Mouse (Mus musculus) frontal cortex, adult (tissue): ENCODE measurements around the gene Atxn7l1.
"Not testable (repeated sequence)": the region's sequence is repeated elsewhere in the genome, so short reads cannot be mapped to it uniquely, and the experiment has no call there.

Experiments
- ATAC-seq: cut with Nextera tagmentation; 2 replicates; pipeline ENCODE4 v1.9.2; 2017; ENCODE audit warnings: mild to moderate bottlenecking, moderate library complexity, mixed read lengths; ENCODE audit not compliant: low TSS enrichment

Gene Atxn7l1

DNA sequence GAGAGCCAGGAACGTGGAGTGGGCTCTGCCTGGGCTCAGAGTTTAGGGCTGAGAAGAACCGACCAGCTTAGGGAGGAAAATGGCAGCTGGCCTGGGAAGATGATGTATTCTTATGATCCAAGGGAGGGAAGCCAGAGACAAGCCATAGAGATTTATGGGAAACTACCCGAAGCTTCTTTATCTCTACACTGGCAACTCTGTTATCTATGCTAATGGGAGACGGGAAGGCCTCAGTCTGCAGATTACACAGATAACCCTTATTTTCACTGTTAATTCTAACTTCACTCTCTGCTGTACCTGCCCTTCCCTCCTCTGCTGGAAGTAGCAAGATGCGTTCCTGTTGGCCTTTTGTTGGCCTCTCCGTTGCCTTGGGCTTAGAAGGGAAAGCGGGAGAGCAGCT, 5.6 kb downstream of the Atxn7l1 start:
- no peak for ATAC-seq

DNA sequence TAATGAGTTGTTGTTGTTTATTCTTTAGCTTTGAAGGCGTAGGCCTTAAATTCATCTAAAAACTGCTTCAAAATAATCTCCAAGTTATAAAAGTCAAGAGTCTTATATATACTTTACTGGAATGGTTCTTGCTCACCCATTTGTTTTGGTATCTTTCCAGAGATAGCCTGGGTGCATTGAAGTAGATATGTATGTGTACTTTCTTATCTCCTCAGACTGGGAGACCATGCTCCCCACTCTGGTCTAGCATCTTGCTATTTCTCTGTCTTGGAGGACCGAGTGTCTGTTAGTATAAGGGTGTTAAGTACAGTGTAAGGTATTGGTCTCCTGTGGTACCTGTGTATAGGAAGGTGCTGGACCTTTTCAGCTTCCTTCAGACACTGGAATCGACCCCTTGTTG, 6.4 kb downstream of the Atxn7l1 start:
- ATAC-seq = no peak

DNA sequence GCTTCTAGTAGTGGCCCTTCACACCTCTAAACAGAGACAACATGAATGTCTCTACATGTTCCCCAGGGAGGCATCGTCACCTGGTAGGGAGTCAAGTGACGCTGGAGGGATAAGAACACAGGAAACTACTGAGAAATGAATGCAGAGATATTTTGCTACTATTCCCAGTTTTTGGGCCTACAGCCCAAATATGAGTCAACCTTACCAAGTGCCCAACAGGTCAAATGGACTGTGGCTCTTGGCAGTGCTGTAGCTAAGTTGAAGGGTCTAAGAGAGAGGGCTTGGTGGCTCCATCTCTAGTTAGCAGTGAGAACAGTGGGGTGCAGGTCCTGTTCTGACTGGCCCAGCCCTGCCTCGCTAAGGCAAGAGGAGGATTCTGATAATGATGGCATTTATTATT, 7.2 kb downstream of the Atxn7l1 start:
- no peak for ATAC-seq

DNA sequence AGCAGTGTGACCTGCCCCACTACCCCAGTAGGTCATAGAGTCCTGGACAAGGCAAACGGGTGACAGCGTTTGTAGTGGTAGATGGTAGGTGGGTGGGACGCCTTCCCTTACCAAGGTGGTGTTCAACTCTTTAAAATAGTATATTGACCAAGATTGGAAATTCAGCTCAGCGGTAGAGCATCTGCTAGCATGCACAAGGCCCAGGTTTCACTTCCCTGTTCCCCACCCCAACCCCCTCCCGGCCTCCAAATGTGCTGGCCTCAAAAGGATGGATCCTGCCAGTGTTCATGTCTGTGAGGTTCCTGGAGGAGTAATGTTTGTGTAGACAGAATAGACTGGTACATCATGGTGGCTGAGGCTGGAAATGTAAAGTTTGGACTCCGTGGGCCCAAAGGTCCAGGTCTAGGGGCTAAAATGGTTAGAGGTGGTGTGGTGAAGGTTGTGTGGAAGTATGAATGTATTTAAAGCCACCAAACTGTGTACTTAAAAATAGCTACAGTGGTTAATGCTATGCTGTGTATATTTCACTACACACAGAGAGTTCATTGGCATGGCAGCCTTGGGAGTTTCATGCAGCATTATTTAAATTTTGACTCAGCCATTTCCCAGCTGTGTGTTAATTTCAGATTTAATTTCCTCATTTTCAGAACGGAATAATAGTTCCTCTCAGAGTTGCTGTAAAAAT, 9.0 kb downstream of the Atxn7l1 start:
- ATAC-seq = no peak

DNA sequence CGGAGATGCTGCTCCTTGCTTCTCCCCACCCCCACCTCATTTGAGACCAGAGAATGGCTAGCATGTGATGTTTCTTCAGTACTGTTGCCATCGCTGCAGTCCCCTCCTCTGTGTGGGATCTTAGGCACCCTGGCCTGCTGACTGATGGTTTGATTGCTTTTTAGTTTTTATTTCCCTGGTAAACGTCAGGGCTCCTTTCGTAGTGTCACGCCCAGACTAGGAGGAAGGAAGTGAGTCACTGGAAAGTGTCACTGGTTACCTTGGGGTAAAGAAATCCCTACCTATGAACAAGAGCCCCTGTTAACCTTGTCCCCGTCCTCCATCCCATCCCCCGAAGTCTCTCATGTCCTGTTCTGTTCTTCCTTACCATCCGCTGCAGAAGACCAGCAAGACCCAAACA, 10.8 kb downstream of the Atxn7l1 start:
- ATAC-seq = no peak

DNA sequence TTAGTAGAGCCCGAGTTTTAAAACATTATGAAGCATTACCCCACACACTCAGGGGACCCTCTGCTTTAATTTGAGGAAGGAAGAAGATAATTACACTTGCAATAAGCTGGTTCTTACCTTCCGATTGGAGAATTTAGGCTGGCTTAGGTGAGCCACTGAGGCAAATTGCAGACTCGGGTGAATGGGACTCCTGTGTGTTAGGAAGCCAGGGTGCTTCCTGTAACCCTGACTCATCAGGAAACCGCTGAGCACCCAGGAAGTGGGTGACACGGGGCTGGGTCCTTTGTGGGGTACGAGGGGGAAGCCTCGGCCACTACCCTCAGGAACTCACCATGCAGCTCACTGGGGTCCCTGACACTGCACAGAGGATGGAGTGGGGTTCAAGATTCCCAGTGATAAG, 12.9 kb downstream of the Atxn7l1 start:
- ATAC-seq = no peak

DNA sequence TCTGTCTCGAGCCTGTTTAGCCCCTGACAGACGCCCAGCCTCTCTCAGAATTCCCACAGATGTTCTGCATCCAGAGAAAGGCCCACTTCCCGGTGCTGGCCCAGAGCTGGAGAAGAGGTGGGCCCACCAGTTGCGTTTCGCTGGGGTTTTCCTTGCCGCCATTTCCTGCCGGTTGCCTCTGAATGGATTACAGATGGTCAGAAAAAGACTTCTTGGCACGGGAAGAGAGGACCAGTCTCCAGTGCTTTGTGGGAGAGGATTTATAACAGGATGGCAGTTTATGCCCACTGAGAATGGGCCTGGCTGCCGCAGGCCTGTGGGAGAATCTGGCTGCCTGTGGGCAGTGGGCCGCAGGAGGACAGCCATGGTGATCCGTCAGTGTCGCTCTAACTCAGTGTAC, 15.0 kb downstream of the Atxn7l1 start:
- ATAC-seq = peak; percentile 62

DNA sequence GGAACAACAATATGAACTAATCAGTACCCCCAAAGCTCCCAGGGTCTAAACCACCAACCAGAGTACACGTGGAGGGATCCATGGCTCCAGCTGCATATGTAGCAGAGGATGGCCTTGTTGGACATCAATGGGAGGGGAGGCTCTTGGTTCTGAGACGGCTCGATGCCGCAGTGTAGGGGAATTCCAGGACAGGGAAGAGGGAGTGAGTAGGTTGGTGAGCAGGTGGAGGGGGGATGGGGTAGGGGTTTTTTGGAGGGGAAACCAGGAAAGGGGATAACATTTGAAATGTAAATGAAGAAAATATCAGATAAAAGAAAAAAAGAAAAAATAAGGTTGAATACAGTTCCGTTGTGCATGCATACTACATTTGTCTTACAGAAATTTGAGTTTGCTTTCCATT, 16.5 kb downstream of the Atxn7l1 start:
- ATAC-seq = not testable (repeated sequence)

DNA sequence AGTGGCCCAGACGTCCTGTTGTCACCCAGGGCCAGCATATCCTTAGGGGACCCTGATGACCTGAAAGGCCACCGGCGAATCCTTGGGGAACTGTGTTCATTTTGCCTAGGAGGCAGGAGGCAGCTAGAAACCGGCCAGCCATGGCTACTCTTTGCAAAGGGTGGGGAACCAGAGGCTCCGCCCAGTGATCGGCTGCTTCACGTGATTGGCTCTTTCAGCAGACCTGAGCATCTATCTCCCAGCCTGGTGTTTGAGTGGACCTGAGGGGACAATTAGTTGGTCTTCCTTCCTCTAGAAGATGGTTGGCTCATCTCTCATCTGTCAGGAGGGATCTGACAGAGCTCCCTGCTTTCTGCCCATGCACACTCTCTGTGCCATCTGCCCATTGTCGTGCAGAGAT, 19.2 kb downstream of the Atxn7l1 start:
- ATAC-seq = no peak

DNA sequence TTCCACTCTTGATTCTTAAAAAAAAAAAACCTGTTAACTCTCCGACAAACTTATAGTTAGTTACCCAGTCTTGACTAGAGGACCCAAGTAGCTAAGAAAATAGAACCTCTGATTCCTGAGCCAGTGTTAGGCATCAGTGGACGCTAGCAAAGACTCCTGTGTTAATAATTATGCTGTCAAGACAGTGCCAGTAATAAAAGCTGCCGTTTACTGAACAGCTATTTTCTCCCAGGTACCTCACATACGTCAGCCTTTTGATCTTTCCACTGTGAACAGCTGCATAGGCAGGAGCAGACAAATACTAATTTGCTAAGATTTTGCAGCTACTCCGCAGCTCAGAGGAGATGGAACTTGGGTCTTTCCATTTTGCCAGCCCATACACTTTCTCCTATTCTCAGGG, 20.1 kb downstream of the Atxn7l1 start:
- ATAC-seq = no peak

DNA sequence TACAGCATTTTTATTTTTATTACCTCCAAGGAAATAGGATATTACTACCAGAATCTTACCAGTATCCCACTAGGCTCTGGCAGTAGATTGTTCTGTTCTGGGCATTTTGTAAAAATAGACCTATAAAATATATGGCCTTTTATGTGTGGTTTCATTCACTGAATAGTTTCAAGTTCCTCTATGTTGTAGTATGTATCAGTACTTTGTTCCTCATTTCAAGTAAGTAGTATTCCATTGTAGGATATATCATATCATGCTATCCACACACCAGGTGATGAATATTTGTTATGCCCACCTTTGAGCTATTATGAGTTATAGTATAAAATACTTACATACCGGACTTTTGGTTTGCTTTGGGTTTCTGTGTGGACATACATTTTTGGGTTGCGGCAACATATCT, 21.0 kb downstream of the Atxn7l1 start:
- ATAC-seq = no peak

DNA sequence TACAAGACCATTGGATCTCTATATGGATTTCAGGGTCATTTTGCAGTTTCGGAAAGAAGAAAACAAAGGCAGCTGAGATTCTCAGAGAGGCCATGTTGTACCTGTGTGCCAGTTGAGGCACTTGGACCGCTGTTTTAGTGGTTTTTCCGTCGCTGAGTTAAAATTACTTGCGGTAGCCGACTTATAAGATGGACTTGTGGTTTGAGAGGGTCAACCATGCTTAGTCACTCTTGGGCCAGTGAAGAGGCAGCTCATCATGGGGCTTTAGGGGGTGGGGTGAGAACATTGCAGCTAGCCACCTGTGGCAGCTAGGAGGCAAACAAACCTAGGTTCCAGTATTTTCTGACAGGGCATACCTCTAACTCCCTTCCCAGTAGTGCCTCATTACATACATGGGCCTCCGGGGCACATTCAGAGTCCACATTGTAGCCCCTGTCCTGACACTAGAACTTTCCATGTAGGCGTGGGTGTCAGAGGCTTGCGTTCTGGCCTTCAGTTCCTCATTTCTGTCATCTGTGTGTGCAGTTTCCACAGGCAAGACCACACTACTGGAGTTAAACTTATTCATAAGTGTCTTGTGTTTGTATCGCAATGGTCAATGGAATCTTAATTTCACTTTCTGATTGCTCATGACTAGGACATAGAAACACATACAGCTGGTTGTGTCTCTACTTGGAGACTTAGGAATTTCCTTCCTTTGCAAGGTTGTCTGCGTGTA, 22.4 kb downstream of the Atxn7l1 start:
- no peak for ATAC-seq

DNA sequence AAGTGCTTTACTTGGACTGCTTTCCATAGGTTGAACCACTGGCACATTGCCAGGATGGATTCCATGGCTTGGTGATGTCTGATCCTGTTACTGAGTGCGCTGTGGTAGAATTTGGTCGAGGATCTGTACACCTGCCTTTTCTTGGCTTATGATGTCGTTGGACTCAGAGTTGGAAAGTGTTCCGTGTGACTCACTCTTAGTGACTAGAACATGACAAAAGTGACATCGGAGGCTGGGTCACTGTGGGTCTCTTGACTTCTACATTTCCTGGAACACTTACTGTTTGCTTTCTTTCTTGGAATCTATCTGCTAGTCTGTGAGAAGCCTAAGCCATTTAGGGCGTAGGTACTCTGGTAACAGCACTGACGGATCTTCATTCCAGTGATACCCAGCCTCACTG, 23.3 kb downstream of the Atxn7l1 start:
- no peak for ATAC-seq

DNA sequence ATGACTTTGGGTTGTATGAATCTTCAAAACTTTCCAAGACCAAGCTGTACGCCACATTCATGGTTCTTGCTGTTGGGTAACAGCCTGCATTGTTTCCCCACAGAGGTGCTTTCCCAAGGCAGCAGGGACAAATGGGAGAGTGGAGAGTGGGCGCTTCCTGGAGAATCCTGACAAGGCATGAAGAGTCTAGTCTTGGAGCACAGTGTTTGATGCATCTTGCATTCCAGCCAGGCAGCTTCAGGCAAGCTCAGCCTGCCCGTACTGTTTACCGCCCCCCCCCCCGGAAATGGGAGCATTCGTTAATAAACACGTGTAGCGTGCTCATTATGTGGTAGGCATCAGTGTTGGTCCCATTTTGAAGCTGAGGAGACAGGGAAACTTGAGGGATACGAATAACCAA, 25.4 kb downstream of the Atxn7l1 start:
- peak; percentile 53; the same call in 1 of the 2 replicates for ATAC-seq

DNA sequence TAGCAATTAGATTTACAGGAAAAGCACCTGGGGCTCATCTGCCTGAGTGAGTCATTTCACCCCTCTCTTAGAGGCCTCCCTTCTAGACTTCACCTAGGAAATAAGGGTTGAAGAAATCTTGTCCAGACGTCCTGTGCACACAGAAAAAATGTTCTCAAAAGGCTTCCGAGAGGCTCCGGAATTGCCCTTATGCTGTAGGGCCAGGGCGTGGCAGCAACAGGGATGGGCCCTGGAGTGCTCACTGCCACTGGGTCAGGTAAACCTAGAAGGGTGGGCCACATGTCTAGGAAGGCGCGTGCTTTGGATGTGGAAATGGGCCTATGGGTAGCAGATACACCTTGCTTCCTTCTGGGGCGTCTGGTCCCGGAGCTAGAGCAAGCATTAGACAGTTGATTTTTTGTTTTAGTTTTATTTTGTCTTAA, 26.2 kb downstream of the Atxn7l1 start:
- no peak for ATAC-seq

DNA sequence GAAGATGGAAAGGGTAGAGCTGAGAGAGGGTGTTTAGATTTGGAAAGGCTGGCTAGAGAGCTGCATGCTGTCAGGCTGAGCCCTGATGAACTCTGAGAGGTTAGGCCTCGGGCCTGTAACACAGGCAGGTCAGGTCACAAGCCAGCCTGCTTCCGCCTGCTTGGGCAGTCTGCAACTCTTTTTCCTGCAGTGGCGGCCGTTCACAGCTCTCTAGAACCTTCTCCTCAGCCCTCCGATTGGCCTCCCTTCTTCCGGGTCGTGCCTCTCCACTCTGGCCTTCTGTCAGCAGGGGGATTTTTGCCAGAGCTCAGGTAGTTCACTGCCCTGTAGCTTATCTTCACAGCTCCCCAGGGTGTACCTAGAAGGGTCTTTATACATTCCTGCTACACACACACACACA, 26.7 kb downstream of the Atxn7l1 start:
- ATAC-seq = no peak

DNA sequence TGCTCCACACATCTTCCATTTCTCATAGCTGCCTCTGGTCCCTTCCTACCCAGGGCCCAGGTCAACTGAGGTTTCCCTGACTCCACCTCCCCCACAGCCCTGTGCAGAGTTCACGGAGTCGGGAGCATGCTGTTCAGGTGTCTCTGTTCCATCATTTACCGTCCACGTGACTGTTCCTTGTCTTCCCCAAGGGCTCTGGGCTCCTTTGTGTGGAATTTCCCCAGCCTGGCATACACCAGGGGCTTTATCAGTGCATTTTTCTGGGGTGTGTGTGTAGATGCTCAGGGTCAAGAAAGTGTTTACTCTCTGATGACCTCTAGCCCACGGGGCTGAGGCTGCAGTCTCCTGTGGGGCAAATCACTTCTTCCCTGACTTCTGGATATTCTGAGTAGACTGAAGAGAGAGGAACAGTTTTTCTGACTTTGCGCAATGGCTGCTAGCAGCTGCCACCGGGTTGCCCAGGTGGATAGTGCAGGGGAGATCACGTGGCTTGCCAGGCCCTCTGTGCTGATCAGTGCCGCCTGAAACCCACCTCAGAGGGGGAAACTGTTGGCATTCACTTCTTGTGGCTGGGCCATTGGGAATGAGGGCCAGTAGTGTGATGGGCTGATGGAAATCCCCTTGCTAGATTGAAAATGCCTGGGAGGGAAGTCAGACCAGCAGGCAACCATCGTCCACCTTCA, 27.3 kb downstream of the Atxn7l1 start:
- no peak for ATAC-seq

DNA sequence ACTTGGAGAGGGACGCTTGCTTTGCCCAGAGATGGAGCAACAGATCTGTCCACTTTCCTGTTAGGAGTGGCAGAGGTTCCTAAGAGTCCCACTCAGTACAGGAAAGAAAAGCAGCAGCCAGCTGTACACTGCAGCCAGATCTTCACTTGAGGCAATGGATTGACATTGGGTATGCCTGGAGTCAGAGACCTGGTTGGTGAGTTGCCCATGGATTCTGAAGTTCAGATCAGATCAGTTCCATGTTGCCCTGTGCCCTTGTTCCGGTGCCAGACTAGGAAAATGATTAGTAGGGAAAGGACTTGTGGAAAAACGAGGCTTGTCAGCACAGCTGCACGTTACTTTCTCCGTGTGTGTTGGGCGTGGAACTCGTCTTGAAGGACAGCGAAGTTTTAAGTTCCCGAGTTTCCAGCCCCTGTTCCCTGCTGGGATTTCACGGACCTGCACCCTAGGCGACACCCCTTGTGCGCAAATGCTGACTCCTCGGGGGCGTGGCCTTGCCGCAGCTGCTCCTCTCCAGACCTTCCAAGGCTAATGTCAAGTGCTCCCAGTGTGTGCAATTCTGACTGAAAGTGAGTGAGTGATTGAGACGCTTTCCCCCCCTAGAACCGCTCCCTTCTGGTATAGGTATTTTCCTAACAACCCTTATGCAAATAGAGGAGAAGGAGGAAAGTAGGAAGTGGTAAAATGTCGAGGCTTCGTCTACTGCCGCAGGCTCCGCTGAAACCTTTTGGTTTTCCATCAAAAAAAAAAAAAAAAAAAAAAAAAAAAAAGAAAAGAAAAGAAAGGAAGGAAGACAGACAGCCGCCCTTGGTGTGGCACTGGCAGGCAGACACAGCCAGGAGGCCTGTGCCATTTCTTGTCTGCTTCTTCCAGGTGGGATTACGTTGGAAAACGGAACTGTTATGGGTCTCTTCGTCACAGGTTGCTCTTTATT, 28.4 kb downstream of the Atxn7l1 start:
- ATAC-seq = peak; percentile 20; the same call in 1 of the 2 replicates

DNA sequence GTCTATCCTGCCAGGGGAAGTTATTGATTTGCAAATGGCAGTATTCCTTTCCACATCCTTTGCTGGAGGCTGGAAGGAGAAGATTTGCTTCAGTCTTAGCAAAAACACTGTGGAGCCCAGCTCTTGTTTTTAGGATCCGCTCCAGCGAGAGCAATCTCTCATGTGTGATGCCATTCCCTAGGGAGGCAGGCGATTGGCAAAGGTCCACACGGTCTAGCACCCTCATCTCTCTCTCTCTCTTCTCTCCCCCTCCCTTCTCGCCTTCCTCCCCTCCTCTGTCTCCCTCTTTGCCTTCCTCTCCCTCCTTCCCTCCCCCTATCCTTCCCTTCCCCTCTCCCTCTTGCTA, 29.0 kb downstream of the Atxn7l1 start:
- ATAC-seq = peak; percentile 44

DNA sequence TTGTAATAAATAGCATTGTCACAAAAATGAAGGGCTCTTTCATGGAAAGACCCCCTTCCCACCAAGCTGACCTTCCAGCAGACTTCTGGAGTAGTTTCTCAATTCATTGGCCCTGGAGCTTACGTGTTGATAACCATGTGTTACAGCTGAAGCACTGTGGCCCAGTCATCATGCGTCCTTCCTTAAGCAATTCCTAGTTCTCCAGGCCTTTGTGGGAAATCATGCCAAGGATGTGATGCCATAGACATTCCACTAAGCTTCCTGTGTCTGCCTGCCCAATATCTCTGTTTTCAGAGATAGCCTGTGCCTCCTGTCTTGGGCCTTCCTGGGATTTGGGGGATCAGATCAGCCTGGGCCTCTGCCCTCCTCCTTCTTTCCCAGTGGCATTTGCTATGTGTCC, 32.9 kb downstream of the Atxn7l1 start:
- no peak for ATAC-seq

DNA sequence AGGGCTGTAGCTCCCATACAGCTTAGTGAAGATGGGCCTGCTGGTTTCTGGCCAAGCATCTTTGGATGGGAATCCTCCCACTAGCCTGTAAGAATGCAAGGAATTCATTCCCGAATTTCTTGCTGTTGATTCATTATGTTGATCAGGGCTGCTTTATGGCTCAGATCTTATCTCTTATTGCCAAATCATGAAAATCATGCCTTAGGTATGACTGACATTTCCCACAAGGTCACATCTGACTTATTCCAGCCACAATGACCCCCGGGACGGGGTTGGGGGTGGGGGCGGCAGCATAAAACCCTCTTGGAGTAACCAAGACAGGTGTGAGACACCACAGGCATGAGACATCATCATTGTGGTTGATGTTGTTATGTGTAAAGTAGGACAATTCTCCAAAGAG, 34.4 kb downstream of the Atxn7l1 start:
- ATAC-seq = peak; percentile 16; the same call in 1 of the 2 replicates
